Mouse (Mus musculus): ENCODE measurements around the gene Scyl1. TPM values are rescaled to one million over a fixed set of nuclear protein-coding genes. Genes with fewer than 3 reads are reported as not detected.

Gene Scyl1
- polyA plus RNA-seq, 1 experiment from 2014 or later, result 38.1 TPM

- no peak overlapping the region for H3K4me2 ChIP-seq (replicated peaks; ENCODE audit: low read depth)
- WGBS, result 84% methylated on average over 6 of the region's 6 CpGs
Measured at GRCm38 (mm10) chr19:5721233-5721632, 50.0 kb downstream of the Scyl1 start.

GRCm38 (mm10) chr19:5716955-5717354, 54.3 kb downstream of the Scyl1 start:
- peaks cover 34% of the 10 kb centered on the region for H3K36me3 ChIP-seq (ENCODE audit: control insufficient read depth, insufficient read depth, low read length)
- H3K4me2 ChIP-seq (replicated peaks; ENCODE audit: low read depth), result no peak overlapping the region
- H3K4me1 ChIP-seq (replicated peaks; ENCODE audit: control insufficient read depth, insufficient read depth), result peaks cover 7% of the 10 kb centered on the region; the same call in 1 of the 2 replicates
- H3K9me3 ChIP-seq (ENCODE audit: control insufficient read depth, low read length), result no peaks in the 10 kb centered on the region
- TF ChIP-seq CTCF (IDR thresholded peaks at IDR 0.05; ENCODE audit: low read depth) (no peak), EP300 (optimal IDR thresholded peaks at IDR 0.05) (no peak)
- DNase-seq (ENCODE audit: low spot score) (no peak), ATAC-seq (ENCODE audit: low FRiP score, low TSS enrichment) (no peak)
- H3K27me3 ChIP-seq (ENCODE audit: control insufficient read depth, insufficient read depth, low read length), result no peaks in the 10 kb centered on the region
- WGBS, result 57% methylated on average over 10 of the region's 10 CpGs
- no peak overlapping the region for H3K4me3 ChIP-seq (ENCODE audit: low read depth, low read length)
- H3K9ac ChIP-seq (ENCODE audit: low read length), result no peak overlapping the region
- H3K27ac ChIP-seq (replicated peaks), result no peak overlapping the region

More at GRCm38 (mm10) chr19:5721233-5721632, 50.0 kb downstream of the Scyl1 start:
- DNase-seq (ENCODE audit: low spot score) (no peak), ATAC-seq (ENCODE audit: low FRiP score, low TSS enrichment) (no peak)
- TF ChIP-seq CTCF (IDR thresholded peaks at IDR 0.05; ENCODE audit: low read depth), result no peak
- TF ChIP-seq EP300 (optimal IDR thresholded peaks at IDR 0.05), result no peak
- H3K4me1 ChIP-seq (replicated peaks; ENCODE audit: control insufficient read depth, insufficient read depth), result no peaks in the 10 kb centered on the region
- no peak overlapping the region for H3K4me3 ChIP-seq (ENCODE audit: low read depth, low read length)
- H3K27ac ChIP-seq (replicated peaks), result no peak overlapping the region
- no peaks in the 10 kb centered on the region for H3K9me3 ChIP-seq (ENCODE audit: control insufficient read depth, low read length)
- no peaks in the 10 kb centered on the region for H3K27me3 ChIP-seq (ENCODE audit: control insufficient read depth, insufficient read depth, low read length)
- no peak overlapping the region for H3K9ac ChIP-seq (ENCODE audit: low read length)
- peaks cover 38% of the 10 kb centered on the region for H3K36me3 ChIP-seq (ENCODE audit: control insufficient read depth, insufficient read depth, low read length)

DNA sequence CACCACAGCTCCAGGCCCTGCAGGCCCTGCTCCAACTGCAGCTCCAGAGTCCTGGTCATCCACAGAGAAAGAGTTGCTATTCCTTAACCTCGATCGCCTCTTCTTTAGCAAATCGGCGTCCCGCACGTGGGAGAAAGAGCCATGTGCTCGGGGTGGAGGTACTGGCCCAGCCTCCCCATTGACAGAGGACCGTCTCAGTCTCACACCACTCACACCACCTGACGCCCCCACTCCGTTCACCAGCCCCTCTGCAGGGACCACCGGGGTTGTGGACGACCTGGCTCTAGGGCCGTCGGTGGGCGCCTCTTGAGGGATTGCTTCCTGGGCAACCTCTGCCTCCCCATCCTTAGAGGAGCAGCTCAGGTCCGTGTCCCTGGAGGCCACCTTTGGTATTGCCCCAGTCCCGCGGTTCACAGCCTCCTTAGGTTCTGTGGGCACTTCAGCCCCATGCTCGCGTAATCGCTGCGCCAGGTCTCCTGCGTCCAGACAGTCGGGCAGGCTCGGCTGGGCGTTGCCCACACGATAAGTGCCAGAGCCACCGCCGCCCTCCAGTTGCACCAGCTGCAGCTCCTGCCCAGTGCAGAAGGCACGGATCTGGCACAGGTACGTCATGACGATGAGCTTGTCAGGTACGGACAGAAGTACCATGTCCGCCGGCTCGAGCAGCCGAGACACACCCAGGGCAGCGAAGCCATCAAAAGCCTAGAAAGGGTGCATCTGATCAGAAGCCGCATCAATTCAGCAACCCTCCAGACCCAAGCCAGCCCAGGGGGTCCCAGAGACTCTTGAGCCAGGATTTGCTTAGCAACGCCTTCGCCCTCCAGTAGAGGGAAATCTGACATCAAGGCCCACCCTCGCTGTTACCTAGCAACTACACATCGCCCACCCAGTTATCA, 55.2 kb downstream of the Scyl1 start:
- H3K4me2 ChIP-seq (replicated peaks; ENCODE audit: low read depth), result peak overlapping the region; percentile 31
- H3K4me3 ChIP-seq (ENCODE audit: low read depth, low read length), result no peak overlapping the region
- no peak overlapping the region for H3K27ac ChIP-seq (replicated peaks)
- H3K9me3 ChIP-seq (ENCODE audit: control insufficient read depth, low read length), result no peaks in the 10 kb centered on the region
- WGBS, result 38% methylated on average over 43 of the region's 43 CpGs
- H3K27me3 ChIP-seq (ENCODE audit: control insufficient read depth, insufficient read depth, low read length), result no peaks in the 10 kb centered on the region
- H3K36me3 ChIP-seq (ENCODE audit: control insufficient read depth, insufficient read depth, low read length), result peaks cover 26% of the 10 kb centered on the region
- DNase-seq (ENCODE audit: low spot score), result peak; percentile 85
- peaks cover 7% of the 10 kb centered on the region; the same call in 1 of the 2 replicates for H3K4me1 ChIP-seq (replicated peaks; ENCODE audit: control insufficient read depth, insufficient read depth)
- TF ChIP-seq EP300 (optimal IDR thresholded peaks at IDR 0.05) (no peak), CTCF (IDR thresholded peaks at IDR 0.05; ENCODE audit: low read depth) (peak; percentile 63)
- peak; percentile 87 for ATAC-seq (ENCODE audit: low FRiP score, low TSS enrichment)
- H3K9ac ChIP-seq (ENCODE audit: low read length), result peak overlapping the region; percentile 23; the same call in 1 of the 2 replicates

GRCm38 (mm10) chr19:5713730-5714129, 57.5 kb downstream of the Scyl1 start:
- DNase-seq (ENCODE audit: low spot score), result peak; percentile 82
- Histone ChIP-seq H3K4me2 (replicated peaks; ENCODE audit: low read depth) (no peak overlapping the region; the same call in 1 of the 2 replicates), H3K36me3 (ENCODE audit: control insufficient read depth, insufficient read depth, low read length) (peaks cover 11% of the 10 kb centered on the region), H3K27me3 (ENCODE audit: control insufficient read depth, insufficient read depth, low read length) (no peaks in the 10 kb centered on the region), H3K4me3 (ENCODE audit: low read depth, low read length) (no peak overlapping the region), H3K9me3 (ENCODE audit: control insufficient read depth, low read length) (no peaks in the 10 kb centered on the region), H3K27ac (replicated peaks) (peak overlapping the region; percentile 70), H3K4me1 (replicated peaks; ENCODE audit: control insufficient read depth, insufficient read depth) (peaks cover 7% of the 10 kb centered on the region; the same call in 1 of the 2 replicates), H3K9ac (ENCODE audit: low read length) (no peak overlapping the region)
- ATAC-seq (ENCODE audit: low FRiP score, low TSS enrichment), result peak; percentile 79
- 0% methylated on average over 1 of the region's 2 CpGs for WGBS
- no peak for TF ChIP-seq CTCF (IDR thresholded peaks at IDR 0.05; ENCODE audit: low read depth)
- TF ChIP-seq EP300 (optimal IDR thresholded peaks at IDR 0.05), result no peak

DNA sequence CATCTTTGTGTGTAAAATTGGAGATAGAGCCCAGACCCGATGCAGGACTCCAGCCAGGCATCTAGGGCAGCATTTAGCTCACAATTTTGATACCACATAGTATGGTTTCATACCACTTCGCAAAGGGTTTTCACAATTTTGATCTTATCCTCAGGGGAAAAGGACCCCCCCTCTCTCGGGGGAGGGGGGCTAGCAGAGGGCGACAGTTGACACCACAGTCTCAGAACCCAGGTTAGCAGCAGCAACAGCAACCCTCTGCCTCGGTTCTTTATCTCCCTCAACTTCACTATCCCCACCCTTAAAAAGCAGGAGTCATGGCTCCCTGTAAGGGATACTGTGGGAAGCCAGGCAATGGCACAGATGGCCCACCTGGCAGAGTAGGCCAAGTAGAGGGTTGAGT, 58.0 kb downstream of the Scyl1 start:
- no peaks in the 10 kb centered on the region for H3K9me3 ChIP-seq (ENCODE audit: control insufficient read depth, low read length)
- ATAC-seq (ENCODE audit: low FRiP score, low TSS enrichment), result 0 out of 2 replicates have a peak, but pooled peaks have one; percentile 0
- no peak for DNase-seq (ENCODE audit: low spot score)
- H3K4me3 ChIP-seq (ENCODE audit: low read depth, low read length), result no peak overlapping the region
- no peak overlapping the region for H3K9ac ChIP-seq (ENCODE audit: low read length)
- H3K36me3 ChIP-seq (ENCODE audit: control insufficient read depth, insufficient read depth, low read length), result peaks cover 11% of the 10 kb centered on the region
- peak overlapping the region; percentile 70 for H3K27ac ChIP-seq (replicated peaks)
- peaks cover 7% of the 10 kb centered on the region; the same call in 1 of the 2 replicates for H3K4me1 ChIP-seq (replicated peaks; ENCODE audit: control insufficient read depth, insufficient read depth)
- H3K4me2 ChIP-seq (replicated peaks; ENCODE audit: low read depth), result no peak overlapping the region; the same call in 1 of the 2 replicates
- no peak for TF ChIP-seq CTCF (IDR thresholded peaks at IDR 0.05; ENCODE audit: low read depth)
- TF ChIP-seq EP300 (optimal IDR thresholded peaks at IDR 0.05), result no peak
- WGBS, result 63% methylated on average over 5 of the region's 5 CpGs
- H3K27me3 ChIP-seq (ENCODE audit: control insufficient read depth, insufficient read depth, low read length), result no peaks in the 10 kb centered on the region

All from stomach, postnatal 0 days (tissue).